Comparison of ENCODE assay signal across 13 mouse cellular contexts in genomic region chr12:100369786-100370185, GRCm38 (mm10).
A peak's percentile ranks its signal among the peaks of the same experiment; 100 is the strongest.
DNase-seq lines count a peak whose midpoint lies in the region.
"Had no signal": no experiment of that assay in that cellular context is flagged by ENCODE, and none has a peak within 500 bp of the region (broad histone marks: within the 10 kb centered on the region; RNA-seq: fewer than 3 reads in every experiment).

No protein-coding gene starts in this region.

- peak; percentile 59 for DNase-seq in adrenal gland, adult 2 months
- no peak for DNase-seq in adrenal gland, postnatal 10 days
- DNase-seq in adrenal gland, postnatal 36 days = peak; percentile 32 to 49
- no peak for DNase-seq in adrenal gland, adult 18-20 months (ENCODE audit: low spot score in 2 of 2)
- peak; percentile 38 for DNase-seq in 3T3-L1 (ENCODE audit: low read depth, low spot score)
- DNase-seq in lung, postnatal 4 days = no peak
- no peak for DNase-seq in kidney, adult 18-20 months
- DNase-seq: cerebellum, adult 11-12 months; cerebellum, adult 2 months; cerebellum, adult 9-10 months; cerebellum, postnatal 10 days; cerebellum, postnatal 25 days; forebrain, postnatal 0 days had no signal

Comparison
In these comparisons a context has a peak if more than half of its experiments do, and no peak if none do; other contexts are left out.
1. DNase-seq: peak in adrenal gland, adult 2 months (single experiment), adrenal gland, postnatal 36 days (2 of 2) and 3T3-L1 (single experiment); none in adrenal gland, postnatal 10 days (single experiment), adrenal gland, adult 18-20 months (0 of 2), lung, postnatal 4 days (0 of 2) and kidney, adult 18-20 months (single experiment).